Mouse (Mus musculus): ENCODE data around the gene Gprc6a.

DNA sequence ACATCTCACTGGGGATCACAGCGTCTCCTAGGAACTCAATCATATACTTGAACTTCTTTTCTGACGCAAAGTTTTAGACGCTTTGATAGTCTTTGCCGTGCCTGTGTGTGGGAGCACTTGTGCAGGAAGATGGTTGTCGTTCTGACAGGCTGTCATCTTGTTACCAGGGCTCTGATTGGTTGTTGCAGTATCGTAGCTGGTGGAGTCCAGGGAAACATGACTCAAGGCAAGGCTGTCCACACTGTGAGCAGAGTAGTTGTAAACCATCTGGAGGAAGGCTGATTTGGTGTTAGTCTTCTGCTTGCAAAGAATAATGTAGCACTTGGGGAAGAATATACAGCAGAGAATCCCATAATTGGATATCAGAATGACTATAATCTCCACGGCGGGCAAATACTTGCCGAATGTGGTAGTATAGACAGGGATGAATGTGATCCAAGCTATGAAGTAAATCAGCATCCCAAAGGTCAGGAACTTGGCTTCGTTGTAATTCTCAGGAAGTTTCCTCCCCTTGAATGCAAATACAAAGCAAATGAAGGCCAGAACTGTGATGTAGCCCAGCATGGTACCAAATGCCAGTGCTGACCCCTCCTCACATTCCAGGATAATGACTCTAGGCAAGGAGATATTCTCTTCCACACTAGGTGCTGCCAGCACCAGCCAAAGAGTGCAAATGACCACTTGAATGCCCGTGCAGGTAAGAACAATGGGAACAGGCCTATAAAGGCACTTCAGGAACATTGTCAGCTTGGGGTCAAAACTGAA, 16.3 kb downstream of the Gprc6a start:
- TF ChIP-seq CTCF (IDR thresholded peaks at IDR 0.05; ENCODE audit: control insufficient read depth, insufficient read depth, insufficient read length) (no peak), MAX (IDR thresholded peaks at IDR 0.05) (no peak), MYOG (IDR thresholded peaks at IDR 0.05; ENCODE audit: control insufficient read depth, extremely low read depth, insufficient read length) (no peak), CEBPB (IDR thresholded peaks at IDR 0.05; ENCODE audit: low read depth) (no peak), USF1 (IDR thresholded peaks at IDR 0.05; ENCODE audit: low read depth) (no peak)
